Mouse (Mus musculus): ENCODE measurements around the gene Rab40c. TPM values are rescaled to one million over a fixed set of nuclear protein-coding genes. Genes with fewer than 3 reads are reported as not detected.

The Rab40c gene
- polyA plus RNA-seq, 1 experiment from 2014 or later: 30.9 TPM

GRCm38 (mm10) chr17:25887467-25887866 lies 32.1 kb downstream of the Rab40c start:
- H3K36me3 ChIP-seq: peaks cover 67% of the 10 kb centered on the region
- no peak overlapping the region for H3K9ac ChIP-seq
- no peaks in the 10 kb centered on the region for H3K4me1 ChIP-seq
- no peaks in the 10 kb centered on the region for H3K27me3 ChIP-seq
- ATAC-seq (replicated peaks; ENCODE audit: low FRiP score): no peak
- no peak overlapping the region for H3K27ac ChIP-seq
- H3K4me3 ChIP-seq (replicated peaks): no peak overlapping the region
- no peak overlapping the region for H3K4me2 ChIP-seq
- H3K9me3 ChIP-seq (replicated peaks): no peaks in the 10 kb centered on the region
- 86% methylated on average over 10 of the region's 10 CpGs for WGBS

GRCm38 (mm10) chr17:25886806-25887205 lies 32.7 kb downstream of the Rab40c start:
- no peak overlapping the region for H3K9ac ChIP-seq
- H3K9me3 ChIP-seq (replicated peaks): no peaks in the 10 kb centered on the region
- H3K4me3 ChIP-seq (replicated peaks): no peak overlapping the region
- no peak overlapping the region for H3K4me2 ChIP-seq
- H3K4me1 ChIP-seq: peaks cover 4% of the 10 kb centered on the region; the same call in 1 of the 2 replicates
- peaks cover 73% of the 10 kb centered on the region for H3K36me3 ChIP-seq
- H3K27ac ChIP-seq: no peak overlapping the region
- no peaks in the 10 kb centered on the region for H3K27me3 ChIP-seq
- no peak for ATAC-seq (replicated peaks; ENCODE audit: low FRiP score)

GRCm38 (mm10) chr17:25885636-25886035 lies 33.9 kb downstream of the Rab40c start:
- H3K36me3 ChIP-seq: peaks cover 68% of the 10 kb centered on the region
- no peak overlapping the region for H3K4me3 ChIP-seq (replicated peaks)
- 67% methylated on average over 4 of the region's 4 CpGs for WGBS
- no peak for ATAC-seq (replicated peaks; ENCODE audit: low FRiP score)
- no peak overlapping the region for H3K9ac ChIP-seq
- H3K4me1 ChIP-seq: peaks cover 15% of the 10 kb centered on the region
- H3K27ac ChIP-seq: no peak overlapping the region
- H3K4me2 ChIP-seq: no peak overlapping the region
- no peaks in the 10 kb centered on the region for H3K9me3 ChIP-seq (replicated peaks)
- H3K27me3 ChIP-seq: no peaks in the 10 kb centered on the region

- no peak for ATAC-seq (replicated peaks; ENCODE audit: low FRiP score)
- peaks cover 27% of the 10 kb centered on the region for H3K4me1 ChIP-seq
- H3K4me2 ChIP-seq: no peak overlapping the region
- no peak overlapping the region for H3K9ac ChIP-seq
- H3K36me3 ChIP-seq: peaks cover 60% of the 10 kb centered on the region
- no peak overlapping the region for H3K4me3 ChIP-seq (replicated peaks)
- H3K27ac ChIP-seq: no peak overlapping the region
- no peaks in the 10 kb centered on the region for H3K9me3 ChIP-seq (replicated peaks)
- H3K27me3 ChIP-seq: no peaks in the 10 kb centered on the region
- WGBS: 93% methylated on average over 3 of the region's 3 CpGs
Observed at GRCm38 (mm10) chr17:25883824-25884223, 35.7 kb downstream of the Rab40c start.

GRCm38 (mm10) chr17:25883268-25883667 lies 36.3 kb downstream of the Rab40c start:
- ATAC-seq (replicated peaks; ENCODE audit: low FRiP score): no peak
- H3K4me2 ChIP-seq: no peak overlapping the region
- H3K9me3 ChIP-seq (replicated peaks): no peaks in the 10 kb centered on the region
- WGBS: 86% methylated on average over 8 of the region's 8 CpGs
- no peak overlapping the region for H3K9ac ChIP-seq
- H3K4me1 ChIP-seq: peaks cover 27% of the 10 kb centered on the region
- no peak overlapping the region for H3K27ac ChIP-seq
- no peak overlapping the region for H3K4me3 ChIP-seq (replicated peaks)
- H3K36me3 ChIP-seq: peaks cover 60% of the 10 kb centered on the region
- no peaks in the 10 kb centered on the region for H3K27me3 ChIP-seq

- no peaks in the 10 kb centered on the region for H3K9me3 ChIP-seq (replicated peaks)
- no peak overlapping the region for H3K27ac ChIP-seq
- H3K4me2 ChIP-seq: no peak overlapping the region
- 38% methylated on average over 5 of the region's 5 CpGs for WGBS
- peaks cover 27% of the 10 kb centered on the region for H3K4me1 ChIP-seq
- ATAC-seq (replicated peaks; ENCODE audit: low FRiP score): no peak
- H3K4me3 ChIP-seq (replicated peaks): no peak overlapping the region
- H3K36me3 ChIP-seq: peaks cover 57% of the 10 kb centered on the region
- H3K27me3 ChIP-seq: no peaks in the 10 kb centered on the region
- H3K9ac ChIP-seq: no peak overlapping the region
Observed at GRCm38 (mm10) chr17:25882306-25882705, 37.2 kb downstream of the Rab40c start.

- Histone ChIP-seq H3K36me3 (peaks cover 56% of the 10 kb centered on the region), H3K27me3 (no peaks in the 10 kb centered on the region), H3K4me1 (peaks cover 31% of the 10 kb centered on the region), H3K9ac (no peak overlapping the region), H3K9me3 (replicated peaks) (no peaks in the 10 kb centered on the region), H3K4me2 (no peak overlapping the region), H3K4me3 (replicated peaks) (no peak overlapping the region), H3K27ac (peak overlapping the region; percentile 56)
- ATAC-seq (replicated peaks; ENCODE audit: low FRiP score): no peak
- 33% methylated on average over 4 of the region's 4 CpGs for WGBS
Observed at GRCm38 (mm10) chr17:25881691-25882090, 37.8 kb downstream of the Rab40c start.

GRCm38 (mm10) chr17:25880913-25881641 lies 38.5 kb downstream of the Rab40c start:
- Histone ChIP-seq H3K36me3 (peaks cover 56% of the 10 kb centered on the region), H3K9me3 (replicated peaks) (no peaks in the 10 kb centered on the region), H3K4me3 (replicated peaks) (no peak overlapping the region), H3K27ac (peak overlapping the region; percentile 56; the same call in 1 of the 2 replicates), H3K4me2 (no peak overlapping the region), H3K27me3 (no peaks in the 10 kb centered on the region), H3K4me1 (peaks cover 37% of the 10 kb centered on the region), H3K9ac (no peak overlapping the region)
- 13% methylated on average over 5 of the region's 5 CpGs for WGBS
- no peak for ATAC-seq (replicated peaks; ENCODE audit: low FRiP score)

- no peak within 1 kb of the TSS for H3K4me3 ChIP-seq (replicated peaks)
- H3K9ac ChIP-seq: 0 out of 2 replicates have a peak within 1 kb of the TSS, but pooled peaks have one; percentile 9
- peaks cover 41% of the 10 kb centered on the region for H3K4me1 ChIP-seq
- no peak within 1 kb of the TSS for H3K4me2 ChIP-seq
- H3K27ac ChIP-seq: peak within 1 kb of the TSS; percentile 56
- ATAC-seq (replicated peaks; ENCODE audit: low FRiP score): 0 out of 2 replicates have a peak, but pooled peaks have one; percentile 4
- H3K36me3 ChIP-seq: peaks cover 55% of the 10 kb centered on the region
- 36% methylated on average over 5 of the region's 5 CpGs for WGBS
- H3K9me3 ChIP-seq (replicated peaks): no peaks in the 10 kb centered on the region
- no peaks in the 10 kb centered on the region for H3K27me3 ChIP-seq
Observed at GRCm38 (mm10) chr17:25880196-25880910, 39.2 kb downstream of the Rab40c start, which contains the start of gene Wfikkn1. Gene Wfikkn1, minus strand, starts transcription at chr17:25880858.

GRCm38 (mm10) chr17:25879750-25880149 lies 39.8 kb downstream of the Rab40c start:
- Histone ChIP-seq H3K4me2 (no peak overlapping the region), H3K4me1 (peaks cover 41% of the 10 kb centered on the region), H3K9me3 (replicated peaks) (no peaks in the 10 kb centered on the region), H3K27me3 (no peaks in the 10 kb centered on the region), H3K9ac (no peak overlapping the region), H3K4me3 (replicated peaks) (no peak overlapping the region), H3K36me3 (peaks cover 51% of the 10 kb centered on the region), H3K27ac (peak overlapping the region; percentile 56)
- no peak for ATAC-seq (replicated peaks; ENCODE audit: low FRiP score)
- 69% methylated on average over 8 of the region's 8 CpGs for WGBS

- H3K36me3 ChIP-seq: peaks cover 46% of the 10 kb centered on the region
- H3K4me3 ChIP-seq (replicated peaks): no peak overlapping the region
Observed at GRCm38 (mm10) chr17:25879261-25879660, 40.3 kb downstream of the Rab40c start.

GRCm38 (mm10) chr17:25878611-25879180 lies 40.8 kb downstream of the Rab40c start:
- Histone ChIP-seq H3K4me2 (no peak overlapping the region), H3K27me3 (no peaks in the 10 kb centered on the region), H3K9ac (no peak overlapping the region), H3K9me3 (replicated peaks) (no peaks in the 10 kb centered on the region), H3K4me1 (peaks cover 51% of the 10 kb centered on the region), H3K4me3 (replicated peaks) (no peak overlapping the region), H3K36me3 (peaks cover 40% of the 10 kb centered on the region), H3K27ac (no peak overlapping the region)
- WGBS: 89% methylated on average over 19 of the region's 19 CpGs
- ATAC-seq (replicated peaks; ENCODE audit: low FRiP score): no peak

More at GRCm38 (mm10) chr17:25879261-25879660, 40.3 kb downstream of the Rab40c start:
- no peak overlapping the region for H3K9ac ChIP-seq
- peaks cover 45% of the 10 kb centered on the region for H3K4me1 ChIP-seq
- no peak overlapping the region for H3K4me2 ChIP-seq
- H3K27me3 ChIP-seq: no peaks in the 10 kb centered on the region
- no peak for ATAC-seq (replicated peaks; ENCODE audit: low FRiP score)
- H3K27ac ChIP-seq: no peak overlapping the region
- WGBS: 48% methylated on average over 4 of the region's 4 CpGs
- no peaks in the 10 kb centered on the region for H3K9me3 ChIP-seq (replicated peaks)
